Mouse (Mus musculus) left cerebral cortex, postnatal 14 days (tissue): ENCODE data around the gene Runx1. TPM values are rescaled to one million over a fixed set of nuclear protein-coding genes. Genes with fewer than 3 reads are reported as not detected.

ENCODE experiments used
- DNase-seq, 2 experiments: peaks; one replicate each; pipeline ENCODE4 v3.0.0; 2021 to 2022; ENCODE audit warnings: low spot score in 2 of 2, mixed read lengths in 1 of 2
- intact Hi-C: fragments of 180-260 bp; cut with DNase I; formaldehyde crosslinking; loops from one replicate; pipeline ENCODE4 v1.15.1; 2025
- total RNA-seq, 2 experiments: library from RNA; stranded (reverse); gene quantifications; 2 replicates each; pipeline ENCODE4 v1.2.3; 2021

The Runx1 gene
- total RNA-seq, 2 experiments from 2014 or later, result 1.4 to 1.8 TPM

- DNase-seq, result no peak
- intact Hi-C loops, result no loop called here
Observed at GRCm38 (mm10) chr16:92803076-92803580, 22.8 kb downstream of the Runx1 start.

DNA sequence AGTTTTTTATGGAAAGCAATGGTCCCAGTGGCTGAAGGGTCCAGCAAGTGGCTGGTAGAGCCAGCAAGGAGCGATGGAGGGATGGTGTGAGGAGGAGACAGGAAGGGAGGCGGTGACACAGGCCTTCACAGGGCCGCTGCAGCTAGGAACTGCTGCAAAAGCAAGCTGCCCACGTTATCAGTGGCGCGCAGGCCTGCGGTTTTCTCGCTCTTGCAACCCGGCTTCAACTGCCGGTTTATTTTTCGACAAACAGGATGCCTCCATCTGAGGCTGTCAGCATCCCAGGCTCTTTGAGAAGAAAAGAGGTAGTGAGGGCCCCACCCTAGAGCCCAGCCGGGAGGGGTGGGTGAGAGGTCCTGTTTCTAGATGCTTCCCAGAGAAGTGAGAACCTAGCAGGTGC lies 24.4 kb downstream of the Runx1 start:
- intact Hi-C loops, result no loop called here
- no peak for DNase-seq

DNA sequence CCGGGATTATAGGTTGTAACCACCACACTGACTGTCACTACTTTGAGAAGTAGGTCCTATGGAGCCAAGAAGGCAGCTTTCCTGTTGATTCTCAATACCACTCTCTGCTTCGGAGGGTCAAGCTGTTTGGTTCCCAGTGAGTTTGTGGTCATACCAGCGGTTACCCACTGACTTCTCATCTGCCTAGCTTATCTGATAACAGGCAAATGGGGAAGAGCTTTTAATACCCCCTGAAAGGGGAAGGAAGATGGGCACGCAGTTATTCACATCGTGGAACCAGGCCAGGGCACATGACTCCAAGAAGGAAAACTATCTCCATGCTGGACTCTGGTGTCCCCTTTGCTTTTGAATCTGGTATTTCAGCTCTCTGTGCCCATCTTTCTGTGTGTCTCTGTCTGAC lies 25.1 kb downstream of the Runx1 start:
- intact Hi-C loops, result no loop called here
- no peak for DNase-seq

DNA sequence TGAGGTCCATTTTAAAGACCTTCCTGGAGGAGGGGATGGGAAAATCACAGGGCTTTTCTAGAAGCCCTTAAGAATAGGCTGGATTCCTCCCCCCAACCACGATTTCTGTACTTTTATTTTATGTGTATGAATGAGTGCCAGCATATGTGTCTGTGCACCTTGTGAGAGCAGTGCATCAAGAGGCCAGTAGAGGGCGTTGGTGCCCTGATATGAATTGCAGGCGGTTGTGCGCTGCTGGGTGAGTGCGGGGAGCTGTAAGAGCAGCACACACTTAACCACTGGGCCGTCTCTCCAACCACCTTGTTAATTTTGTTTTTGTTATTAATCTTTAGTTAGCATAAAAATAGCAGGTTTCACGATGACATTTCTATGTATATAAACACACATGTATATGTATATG lies 26.0 kb downstream of the Runx1 start:
- intact Hi-C loops, result no loop called here
- DNase-seq, result no peak

DNA sequence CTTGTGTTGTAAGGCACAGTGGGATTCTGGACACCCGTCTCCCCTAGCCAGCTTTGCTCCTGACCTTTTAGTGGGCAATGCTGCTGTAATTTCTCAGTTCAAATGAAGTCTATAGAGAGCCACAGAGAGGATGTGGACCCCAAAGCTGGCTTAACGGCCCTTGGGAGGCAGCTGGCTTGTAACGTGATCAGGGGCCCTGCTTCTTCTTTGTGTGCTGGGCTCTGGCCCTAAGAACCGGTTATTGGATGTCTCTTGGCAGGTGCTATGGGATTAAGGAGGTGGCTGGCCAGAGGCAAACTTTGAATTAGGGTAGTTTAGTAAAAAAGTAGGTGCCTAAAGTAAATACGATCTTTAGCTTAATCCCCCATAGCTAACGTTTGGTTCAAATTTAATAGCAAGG lies 31.8 kb downstream of the Runx1 start:
- intact Hi-C loops, result no loop called here
- DNase-seq, result no peak

GRCm38 (mm10) chr16:92793741-92794140 lies 32.2 kb downstream of the Runx1 start:
- intact Hi-C loops, result no loop called here
- DNase-seq, result no peak

- DNase-seq, result no peak
- intact Hi-C loops, result no loop called here
Observed at GRCm38 (mm10) chr16:92792905-92793304, 33.0 kb downstream of the Runx1 start.

DNA sequence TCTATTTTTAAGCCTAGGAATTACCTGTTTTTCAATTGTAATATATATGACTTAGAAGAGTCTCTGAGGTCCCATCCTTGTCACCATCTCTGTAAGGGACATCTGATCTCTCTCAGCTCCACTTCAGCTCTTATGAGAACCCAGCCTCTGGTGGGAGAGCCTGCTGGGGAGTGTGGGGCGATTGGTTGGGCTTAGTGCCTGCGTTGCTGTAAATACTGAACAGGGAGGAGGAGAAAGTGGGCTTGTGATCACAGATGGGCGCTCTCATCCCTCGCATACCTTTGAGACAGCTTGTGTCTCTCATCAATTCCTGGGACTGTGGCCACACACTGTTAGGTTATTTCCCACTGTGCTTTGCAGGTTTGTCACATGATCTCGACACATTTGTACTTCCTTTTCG lies 35.3 kb downstream of the Runx1 start:
- DNase-seq, result no peak
- intact Hi-C loops, result no loop called here

GRCm38 (mm10) chr16:92789840-92790239 lies 36.1 kb downstream of the Runx1 start:
- no peak for DNase-seq
- intact Hi-C loops, result no loop called here

DNA sequence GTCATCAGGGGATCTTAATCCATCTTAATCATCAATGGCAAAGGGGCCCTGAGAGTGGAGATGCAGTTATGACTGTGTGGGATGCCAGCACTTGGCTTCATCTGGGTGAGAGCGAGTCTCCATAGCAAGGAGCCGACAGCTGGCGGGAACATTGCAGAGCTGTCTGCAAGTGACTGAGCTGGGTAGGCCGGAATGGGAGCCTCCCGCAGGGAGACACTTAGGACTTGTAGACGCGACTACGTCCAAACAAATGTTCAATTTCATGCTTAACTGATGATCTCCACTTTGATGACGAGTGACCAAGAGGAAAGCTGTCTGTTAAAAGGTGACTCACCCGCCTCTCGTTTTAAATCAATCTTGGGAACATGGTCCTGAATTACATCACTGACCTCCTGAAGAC lies 37.5 kb downstream of the Runx1 start:
- intact Hi-C loops, result no loop called here
- peak; percentile 25 to 37 for DNase-seq

- DNase-seq, result no peak
- intact Hi-C loops, result no loop called here
Observed at GRCm38 (mm10) chr16:92786883-92787321, 39.0 kb downstream of the Runx1 start.

DNA sequence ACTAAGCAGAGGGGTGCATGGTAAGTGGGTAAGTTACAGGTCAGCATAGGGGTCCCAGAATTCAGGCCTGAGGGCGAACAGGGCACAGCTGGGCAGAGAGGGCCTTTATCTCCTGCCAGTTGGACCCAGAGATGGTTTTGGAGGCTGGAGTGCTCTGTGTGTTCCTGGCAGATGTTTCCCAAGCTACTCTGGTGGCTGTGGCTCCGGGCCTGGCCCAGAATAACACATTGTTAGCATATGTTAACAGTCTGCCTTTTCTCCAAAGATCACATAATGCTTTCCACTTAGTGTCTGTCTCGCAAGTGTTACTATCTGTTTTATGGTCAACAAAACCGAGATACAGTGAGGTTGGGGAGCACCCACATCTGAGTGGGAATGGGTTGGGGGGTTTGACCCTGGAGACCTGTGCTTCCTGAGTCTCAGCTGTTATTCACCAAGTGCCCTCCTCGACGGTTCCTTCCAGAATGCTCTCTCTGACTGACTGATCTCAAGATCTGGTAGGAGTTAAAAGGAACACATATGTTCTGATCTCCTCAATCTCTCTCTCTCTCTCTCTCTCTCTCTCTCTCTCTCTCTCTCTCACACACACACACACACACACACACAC lies 39.6 kb downstream of the Runx1 start:
- intact Hi-C loops, result no loop called here
- no peak for DNase-seq

- intact Hi-C loops, result no loop called here
- DNase-seq, result no peak
Observed at GRCm38 (mm10) chr16:92783651-92784131, 42.3 kb downstream of the Runx1 start.

- intact Hi-C loops, result no loop called here
- no peak for DNase-seq
Observed at GRCm38 (mm10) chr16:92782408-92782807, 43.5 kb downstream of the Runx1 start.

- no peak for DNase-seq
- intact Hi-C loops, result no loop called here
Observed at GRCm38 (mm10) chr16:92779896-92780435, 46.0 kb downstream of the Runx1 start.

DNA sequence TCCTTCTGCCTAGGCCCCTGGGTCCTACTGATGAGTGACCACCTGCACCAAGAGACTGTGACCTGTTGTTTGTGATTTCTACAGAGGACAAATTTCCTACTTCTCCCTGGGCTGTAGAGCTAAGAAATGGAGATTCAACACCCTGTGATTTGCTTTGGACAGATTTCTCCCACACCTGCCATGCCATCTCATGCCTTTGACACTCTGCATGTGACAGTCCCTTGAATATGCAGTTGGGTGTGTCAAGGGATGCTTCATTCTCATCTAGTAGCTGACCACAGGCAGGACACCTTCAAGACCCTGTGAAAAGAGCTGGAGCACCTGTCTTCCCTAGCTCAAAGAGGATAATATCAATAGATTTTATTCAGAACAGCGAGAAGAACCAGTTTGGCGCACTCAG lies 46.8 kb downstream of the Runx1 start:
- intact Hi-C loops, result no loop called here
- no peak for DNase-seq

DNA sequence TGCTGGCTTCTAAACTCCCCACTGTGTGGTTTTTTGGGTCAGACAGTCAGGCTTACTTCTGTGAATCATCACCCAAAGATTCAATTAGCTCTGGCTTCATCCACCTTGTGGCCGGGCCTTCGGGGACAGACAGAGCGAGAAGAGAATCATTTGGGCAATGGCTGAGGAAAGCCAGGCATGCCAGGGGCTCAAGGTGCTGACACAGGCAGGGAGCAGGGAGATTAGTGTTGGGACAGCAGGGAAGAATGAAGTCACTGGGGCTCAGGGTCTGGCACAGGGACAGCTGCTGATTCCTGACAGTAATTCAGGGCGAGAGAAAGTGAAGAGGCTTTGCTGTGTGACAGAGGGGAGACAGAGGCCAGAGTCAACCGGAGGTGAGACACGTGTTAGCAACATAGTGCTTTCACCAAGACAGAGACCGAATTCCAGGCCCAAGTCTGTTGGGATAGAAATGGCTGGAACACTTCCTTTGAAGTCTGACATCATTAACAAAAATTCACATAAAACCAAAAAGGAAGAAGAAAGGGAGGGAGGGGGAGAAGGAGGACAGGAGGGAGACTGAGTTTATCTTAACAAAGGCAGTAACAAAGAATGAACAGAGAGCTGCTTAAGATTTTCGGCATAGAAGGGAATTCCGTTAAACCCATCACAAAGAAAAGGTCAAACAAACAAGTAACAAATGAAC lies 47.7 kb downstream of the Runx1 start:
- intact Hi-C loops, result no loop called here
- DNase-seq, result no peak

GRCm38 (mm10) chr16:92767862-92768261 lies 58.1 kb downstream of the Runx1 start:
- intact Hi-C loops, result no loop called here
- DNase-seq, result no peak

- no peak for DNase-seq
- intact Hi-C loops, result no loop called here
Observed at GRCm38 (mm10) chr16:92767423-92767822, 58.5 kb downstream of the Runx1 start.

- DNase-seq, result no peak
- intact Hi-C loops, result no loop called here
Observed at GRCm38 (mm10) chr16:92764741-92765396, 61.1 kb downstream of the Runx1 start.
